Mouse (Mus musculus): ENCODE data around the gene Prkag2.

Prkag2 gene

GRCm38 (mm10) chr5:24967898-24968535 is 132.4 kb downstream of the Prkag2 start:
- DNase-seq (ENCODE audit: low read depth): no peak

- no peak for DNase-seq (ENCODE audit: low read depth)
Measured at GRCm38 (mm10) chr5:24963776-24964175, 136.7 kb downstream of the Prkag2 start.

DNA sequence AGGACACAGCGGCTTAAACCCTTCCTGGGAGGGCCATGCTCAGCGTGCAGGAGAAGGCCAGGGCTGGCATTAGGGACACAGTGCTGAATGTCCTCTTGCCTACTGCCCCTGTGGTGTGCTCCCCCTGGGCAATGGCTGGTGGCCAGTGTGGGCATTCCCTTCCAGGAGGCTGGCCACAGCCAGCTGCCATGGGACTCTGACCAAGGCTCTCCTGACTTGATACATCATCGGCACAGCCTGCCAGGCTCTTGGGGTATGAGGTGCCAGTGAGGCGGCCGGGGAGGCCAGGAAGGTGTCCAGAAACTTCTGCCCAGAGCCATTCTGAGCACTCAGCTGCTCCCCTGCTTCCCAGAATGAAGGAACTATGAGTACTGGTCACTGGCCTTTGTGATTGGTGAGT is 139.7 kb downstream of the Prkag2 start:
- no peak for DNase-seq (ENCODE audit: low read depth)

DNA sequence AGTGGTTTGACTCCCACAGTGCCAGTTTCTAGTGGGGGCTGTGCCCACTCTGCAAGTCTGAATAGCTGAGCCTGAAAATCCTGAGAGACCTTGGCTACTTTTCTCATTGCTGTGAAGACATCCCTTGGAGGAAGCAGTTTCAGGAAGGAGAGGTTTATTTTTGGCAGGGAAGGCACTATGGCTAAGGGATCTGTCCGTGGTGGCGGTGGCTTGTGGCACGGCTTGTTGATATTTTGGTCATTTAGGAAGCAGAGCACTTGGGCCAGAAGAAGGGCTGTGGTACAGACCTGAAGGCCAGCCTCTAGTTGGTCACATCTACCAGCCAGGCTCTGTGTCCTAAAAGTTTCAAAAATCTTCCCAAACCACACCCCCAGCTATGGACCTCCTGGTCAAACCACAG is 140.7 kb downstream of the Prkag2 start:
- DNase-seq (ENCODE audit: low read depth): no peak

- no peak for DNase-seq (ENCODE audit: low read depth)
Measured at GRCm38 (mm10) chr5:24958596-24958995, 141.8 kb downstream of the Prkag2 start.

DNA sequence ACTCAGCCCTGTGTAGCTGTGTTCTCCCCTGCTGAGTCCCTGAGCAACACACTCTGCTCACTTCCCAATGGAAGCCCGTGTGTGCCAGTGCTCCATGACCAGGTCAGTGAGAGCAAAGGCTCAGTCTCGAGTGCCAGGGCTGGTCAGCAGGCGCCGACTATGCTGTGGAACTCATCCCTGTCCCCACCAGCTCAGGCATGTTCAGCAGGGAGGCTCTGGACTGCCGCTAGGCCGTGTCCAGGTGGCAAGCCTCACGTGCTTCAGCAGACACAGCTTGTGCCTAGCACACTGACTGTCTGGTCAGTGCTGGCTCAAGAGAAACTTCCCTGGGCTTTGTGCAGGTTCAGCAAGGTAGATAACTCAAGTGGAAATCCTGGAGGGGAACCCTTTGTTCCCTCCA is 143.6 kb downstream of the Prkag2 start:
- DNase-seq (ENCODE audit: low read depth): no peak

- DNase-seq (ENCODE audit: low read depth): no peak
Measured at GRCm38 (mm10) chr5:24952842-24953741, 147.3 kb downstream of the Prkag2 start.

DNA sequence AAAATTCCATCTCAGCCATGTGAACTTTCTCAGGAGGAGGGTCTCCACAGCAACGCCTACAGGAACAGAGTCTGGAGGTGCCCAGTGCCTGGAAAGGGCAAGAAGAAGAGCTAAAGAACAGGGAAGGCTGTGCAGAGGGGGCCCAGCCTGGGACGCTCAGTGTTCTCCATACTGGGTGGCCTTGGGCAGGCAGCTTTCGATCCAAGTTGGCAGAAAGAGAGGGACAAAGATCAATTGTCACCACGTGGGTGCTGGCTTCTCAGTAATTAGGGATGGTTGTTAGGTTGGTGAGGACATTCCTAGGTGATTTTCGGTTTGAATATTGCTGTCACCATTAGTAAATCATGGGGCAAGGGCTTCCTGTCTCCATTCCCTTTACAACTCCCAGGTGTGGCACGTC is 148.2 kb downstream of the Prkag2 start:
- DNase-seq (ENCODE audit: low read depth): no peak

DNA sequence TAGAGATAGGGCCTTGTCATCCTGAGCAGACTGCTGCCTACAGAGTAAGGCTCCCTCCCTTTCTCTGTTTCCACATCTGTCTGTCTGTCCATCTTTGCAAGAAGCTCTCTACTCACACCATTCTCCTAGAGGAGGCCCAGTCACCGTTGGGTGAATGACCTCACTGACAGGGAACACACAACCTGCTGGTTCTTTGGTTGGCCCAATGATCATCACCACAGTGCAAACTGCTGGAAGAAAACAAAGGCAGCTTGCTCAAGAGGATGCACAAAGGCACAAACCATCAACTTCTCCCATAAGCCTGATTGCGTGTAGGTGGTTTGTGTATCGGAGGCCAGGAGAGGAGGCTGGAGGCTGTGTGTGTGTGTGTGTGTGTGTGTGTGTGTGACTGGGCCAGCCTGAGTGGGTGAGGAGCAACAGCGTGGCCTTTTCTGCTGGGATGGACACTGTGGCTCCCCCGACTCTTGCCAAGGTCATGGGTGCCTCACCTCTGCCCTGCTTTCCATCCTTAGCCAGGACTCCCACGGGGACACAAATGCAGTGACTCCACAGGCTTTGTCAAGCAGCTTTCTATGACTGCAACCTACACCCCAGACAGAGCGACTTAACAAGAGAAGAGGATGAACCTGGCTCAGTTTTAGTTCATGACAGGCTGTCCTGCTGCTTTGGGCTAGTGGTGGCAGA is 149.4 kb downstream of the Prkag2 start:
- no peak for DNase-seq (ENCODE audit: low read depth)

DNA sequence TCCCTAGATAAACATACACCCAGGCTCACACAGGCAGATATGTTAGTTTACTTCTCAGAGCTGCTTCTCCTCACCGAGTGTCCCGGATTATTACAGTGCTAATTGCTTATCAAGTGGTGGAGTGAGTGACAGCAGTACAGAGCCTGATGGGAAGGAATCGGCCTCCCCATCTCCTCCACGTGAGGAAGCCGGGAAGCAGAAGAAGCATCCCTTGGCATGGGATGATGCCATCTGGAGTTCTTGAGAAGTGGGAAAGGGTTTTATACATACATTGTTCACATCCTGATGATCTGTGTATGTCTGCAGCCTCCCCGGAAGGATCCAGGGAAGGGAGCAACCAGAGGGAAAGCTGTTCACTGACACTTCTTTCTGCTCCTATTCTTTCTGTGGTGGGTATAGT is 150.4 kb downstream of the Prkag2 start:
- no peak for DNase-seq (ENCODE audit: low read depth)

- no peak for DNase-seq (ENCODE audit: low read depth)
Measured at GRCm38 (mm10) chr5:24938046-24938822, 162.2 kb downstream of the Prkag2 start.

DNA sequence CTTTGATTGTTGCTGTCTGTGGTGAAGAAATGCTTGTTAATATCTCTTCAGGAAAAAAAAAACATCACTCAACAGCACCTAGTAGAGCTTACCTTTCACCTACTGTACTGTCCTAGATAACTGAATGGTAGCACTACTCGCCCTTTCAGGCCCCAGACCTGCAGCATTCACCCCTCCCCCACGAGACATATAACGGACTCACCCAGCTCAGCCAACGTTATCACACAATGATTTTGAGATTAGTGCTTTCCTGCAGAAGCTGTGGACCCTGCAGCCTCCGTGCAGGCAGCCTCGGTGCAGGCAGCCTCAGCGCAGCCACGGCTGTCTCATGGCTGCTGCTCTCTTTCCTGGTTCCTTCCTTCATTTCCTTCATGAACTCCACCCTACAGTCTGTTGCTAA is 164.0 kb downstream of the Prkag2 start:
- no peak for DNase-seq (ENCODE audit: low read depth)

DNA sequence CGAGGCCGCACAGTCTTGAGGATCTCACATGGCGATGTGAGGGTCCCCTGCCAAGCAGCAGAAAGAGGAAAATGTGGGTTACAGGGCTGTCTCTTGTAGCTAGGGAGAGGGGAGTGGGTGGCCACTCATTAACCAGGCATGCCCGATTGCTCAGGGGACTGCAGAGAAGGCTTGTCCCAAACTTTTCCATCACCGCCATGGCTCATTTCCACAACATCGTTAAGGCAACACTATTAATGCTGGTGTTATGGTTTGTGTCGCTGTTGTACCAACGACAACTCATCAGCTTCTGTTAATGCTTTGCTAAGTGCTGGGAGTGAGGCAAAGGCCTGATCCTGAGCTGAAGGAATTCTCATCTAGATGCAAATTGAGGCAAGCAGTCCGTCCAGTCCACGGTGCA is 165.0 kb downstream of the Prkag2 start:
- no peak for DNase-seq (ENCODE audit: low read depth)

DNA sequence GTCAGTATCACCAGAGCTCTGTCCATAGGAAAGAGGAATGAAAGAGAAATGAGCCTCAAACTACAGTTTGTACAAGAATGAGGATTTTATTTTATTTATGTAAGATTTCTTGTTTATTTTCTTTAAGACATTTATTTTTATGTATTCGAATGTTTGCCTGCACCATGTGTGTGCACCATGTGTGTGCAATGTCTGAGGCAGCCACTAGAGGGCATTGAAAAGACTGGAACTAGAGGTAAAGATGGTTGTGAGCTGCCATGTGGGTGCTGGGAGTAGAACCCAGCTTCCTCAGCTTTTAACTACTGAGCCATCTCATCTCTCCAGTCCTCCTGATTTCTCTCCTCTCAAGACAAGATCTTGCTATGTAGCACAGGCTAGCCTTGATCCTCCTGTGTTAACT is 166.7 kb downstream of the Prkag2 start:
- no peak for DNase-seq (ENCODE audit: low read depth)

DNA sequence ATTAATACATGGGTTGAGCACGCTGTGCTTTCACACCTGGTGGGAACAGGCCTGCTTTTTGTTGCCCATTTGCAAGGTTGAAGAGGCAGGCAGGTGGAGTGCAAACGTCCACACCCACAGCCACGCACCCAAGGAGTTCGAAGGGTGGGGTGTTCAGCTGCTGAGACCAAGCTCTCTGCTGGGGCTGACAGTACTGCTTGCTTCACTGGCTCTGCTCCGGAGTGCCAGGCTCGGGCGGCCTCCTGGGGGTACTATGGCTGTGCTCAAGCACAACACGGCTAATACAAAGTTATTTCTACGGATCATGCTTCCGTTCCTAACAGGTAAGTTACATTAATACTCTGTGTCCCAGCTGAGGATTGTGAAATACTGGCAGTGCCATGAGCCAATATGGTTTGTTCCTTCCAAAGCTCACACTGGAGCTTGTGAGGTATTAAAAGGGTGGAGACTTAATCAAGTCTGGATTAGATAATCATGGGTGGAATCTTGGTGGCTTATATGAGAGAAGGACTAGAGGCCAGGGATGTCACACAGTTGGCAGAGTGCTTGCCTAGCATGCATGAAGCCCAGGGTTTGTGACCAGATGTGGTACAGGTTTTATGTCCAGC is 168.8 kb downstream of the Prkag2 start:
- DNase-seq (ENCODE audit: low read depth): no peak

- DNase-seq (ENCODE audit: low read depth): no peak
Measured at GRCm38 (mm10) chr5:24930831-24931577, 169.4 kb downstream of the Prkag2 start.

DNA sequence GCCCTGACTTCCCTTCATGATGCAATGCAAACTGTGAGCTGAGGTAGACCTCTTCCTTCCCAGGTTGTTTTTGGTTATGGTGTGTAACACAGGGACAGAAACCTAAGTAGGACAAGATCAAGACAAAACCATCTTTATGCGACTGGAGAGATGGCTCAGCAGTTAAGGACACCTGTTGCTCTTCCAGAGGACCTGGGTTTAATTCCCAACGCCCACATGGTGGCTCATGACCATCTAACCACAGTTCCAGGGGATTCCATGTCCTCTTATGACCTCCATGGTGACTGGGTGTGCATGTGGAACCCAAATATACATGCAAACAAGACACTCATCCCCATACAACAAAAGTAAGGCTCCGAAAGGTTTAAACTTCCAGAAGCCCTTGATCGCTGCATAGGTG is 171.6 kb downstream of the Prkag2 start:
- DNase-seq (ENCODE audit: low read depth): no peak

DNA sequence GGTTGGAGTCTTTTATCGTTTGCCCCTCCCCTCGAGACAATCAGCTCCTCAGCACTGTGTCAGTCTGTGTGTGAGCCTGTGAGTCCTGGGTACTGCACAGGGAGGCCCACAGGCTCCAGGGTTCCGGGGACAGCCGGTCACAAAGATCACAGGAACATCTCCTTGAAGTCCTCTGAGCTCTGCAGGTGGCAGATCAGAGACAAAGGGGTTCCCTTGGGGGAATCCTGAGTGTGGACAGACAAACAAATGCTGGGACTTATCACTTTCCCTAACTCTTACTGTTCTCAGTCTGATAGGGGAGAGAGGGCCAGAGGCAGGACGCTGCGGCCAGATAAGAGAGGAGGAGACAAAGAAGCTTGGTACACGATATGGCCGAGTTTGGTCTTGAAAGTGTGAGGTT is 172.7 kb downstream of the Prkag2 start:
- no peak for DNase-seq (ENCODE audit: low read depth)

- no peak for DNase-seq (ENCODE audit: low read depth)
Measured at GRCm38 (mm10) chr5:24919155-24919554, 181.3 kb downstream of the Prkag2 start.

DNA sequence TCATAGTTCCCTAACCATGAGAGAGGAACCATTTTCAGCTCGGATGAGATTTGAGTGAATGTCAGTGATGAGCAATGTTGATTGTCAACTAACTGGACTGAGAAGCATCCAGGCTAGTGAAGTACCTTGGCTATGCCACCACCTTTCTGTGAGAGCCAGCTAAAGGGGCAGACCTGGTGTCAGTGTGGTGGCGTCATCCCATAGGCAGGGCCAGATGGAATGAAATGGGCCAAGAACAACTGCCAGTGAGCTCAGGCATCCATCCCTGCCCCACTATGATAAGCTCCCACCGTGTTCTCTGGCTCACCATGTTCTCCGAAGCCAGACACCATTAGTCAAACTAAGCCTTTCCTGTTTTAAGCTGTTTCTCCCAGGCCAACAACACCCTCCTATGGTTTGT is 183.9 kb downstream of the Prkag2 start:
- no peak for DNase-seq (ENCODE audit: low read depth)

DNA sequence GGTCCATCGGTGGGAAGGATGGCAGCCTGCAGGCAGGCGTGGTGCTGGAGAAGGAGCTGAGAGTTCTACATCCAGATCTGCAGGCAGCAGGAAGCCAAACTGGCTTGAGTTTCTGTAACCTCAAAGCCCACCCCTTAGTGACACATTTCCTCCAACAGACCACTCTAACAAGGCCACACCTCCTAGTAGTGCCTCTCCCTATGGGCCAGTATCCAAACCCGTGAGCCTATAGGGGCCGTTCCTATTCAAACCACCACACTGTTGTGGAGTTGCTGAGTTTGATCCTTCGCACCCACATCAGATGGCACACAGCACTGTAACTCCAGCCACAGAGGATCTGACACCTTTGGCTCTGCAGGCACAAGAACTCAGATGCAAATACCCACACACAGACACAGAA is 185.3 kb downstream of the Prkag2 start:
- no peak for DNase-seq (ENCODE audit: low read depth)

All from naive thymus-derived CD4-positive, alpha-beta T cell, adult 2 months (primary cell).